Mouse (Mus musculus): ENCODE measurements around the gene Cltrn. TPM values are rescaled to one million over a fixed set of nuclear protein-coding genes. Genes with fewer than 3 reads are reported as not detected.

Gene Cltrn
- not detected in 2 replicates for polyA plus RNA-seq (2012; ENCODE audit: low replicate concordance)

GRCm38 (mm10) chrX:164088582-164088981 lies at the start of gene Cltrn:
Gene Cltrn (plus strand): TSS chrX:164088830.

GRCm38 (mm10) chrX:164076040-164076775 lies 12.4 kb upstream of the Cltrn start, which contains the start of gene Siah1b:
Gene Siah1b (minus strand): TSS chrX:164076493.

GRCm38 (mm10) chrX:164139032-164139431 lies 50.4 kb downstream of the Cltrn start, which contains the start of gene Ace2:
Gene Ace2 (plus strand): TSS chrX:164139332.

Other genes with a start within 250 kb of the Cltrn start
- 3.9 and 4.5 TPM in 2 replicates for gene Ap1s2, start 179.8 kb upstream of the Cltrn start, polyA plus RNA-seq (2012; ENCODE audit: low replicate concordance)
- 12.7 and 15.8 TPM in 2 replicates for gene Zrsr2, start 130.2 kb upstream of the Cltrn start, polyA plus RNA-seq (2012; ENCODE audit: low replicate concordance)
- gene Car5b, start 60.8 kb upstream of the Cltrn start, polyA plus RNA-seq (2012; ENCODE audit: low replicate concordance), result 0.07 TPM in 1 of 2 replicates, not detected in the other
- gene Siah1b, start 12.3 kb upstream of the Cltrn start, polyA plus RNA-seq (2012; ENCODE audit: low replicate concordance), result 18.5 and 20.9 TPM in 2 replicates
- not detected in 2 replicates for gene Ace2, start 50.5 kb downstream of the Cltrn start, polyA plus RNA-seq (2012; ENCODE audit: low replicate concordance)
- gene Bmx, start 169.4 kb downstream of the Cltrn start, polyA plus RNA-seq (2012; ENCODE audit: low replicate concordance), result not detected in 2 replicates
- 4.5 TPM in 1 of 2 replicates, not detected in the other for gene Pir, start 180.5 kb downstream of the Cltrn start, polyA plus RNA-seq (2012; ENCODE audit: low replicate concordance)

Measured in leukemia stem cell, adult 10-12 weeks (primary cell).